8 mouse cellular contexts compared by ENCODE assay signal in the genomic region with DNA sequence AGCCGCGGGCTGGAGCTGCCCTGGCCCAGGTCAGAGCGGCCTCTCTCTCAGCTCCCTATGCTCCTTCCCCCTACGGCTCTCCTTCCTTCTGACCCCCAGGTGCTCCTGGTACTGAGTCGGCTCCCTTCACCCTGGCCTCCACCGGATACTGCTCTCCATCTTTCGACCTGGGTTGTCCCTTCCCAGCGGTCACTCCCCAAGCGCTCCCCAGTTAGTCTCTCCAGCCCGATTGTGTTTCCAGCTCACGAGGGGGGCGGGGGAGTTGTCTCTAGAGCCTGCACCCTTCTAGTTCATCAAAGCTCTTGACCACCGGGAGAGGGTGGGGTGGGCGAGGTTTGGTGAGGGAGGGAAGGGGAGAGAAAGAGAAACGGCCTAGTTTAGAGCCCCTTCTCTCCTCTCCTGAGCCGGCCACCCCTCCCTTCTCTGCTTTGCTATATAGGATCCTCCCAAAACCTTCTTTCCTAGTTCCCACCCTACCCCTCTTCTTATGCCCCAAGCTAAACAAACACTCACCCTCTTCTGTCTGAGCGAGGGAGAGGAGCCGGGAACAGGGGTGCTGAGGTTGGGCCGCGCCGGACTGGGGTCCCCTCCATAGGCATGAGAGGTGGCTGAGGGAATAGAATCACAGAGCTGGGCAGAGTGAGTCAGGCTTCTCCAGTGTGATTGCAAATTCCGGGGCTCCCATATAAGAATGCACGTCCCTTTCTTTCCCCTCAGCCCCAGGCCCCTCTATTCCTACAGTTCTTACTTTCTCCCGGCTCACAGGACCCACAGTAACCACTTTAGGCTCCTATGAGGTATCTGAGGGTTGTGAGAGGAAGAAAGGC. TPM values are rescaled to one million over a fixed set of nuclear protein-coding genes. Genes with fewer than 3 reads are reported as not detected.
DNase-seq lines count a peak whose midpoint lies in the region; ATAC-seq lines count a peak whose summit lies in the region.

No protein-coding gene starts in this region.

- H3K9me3 ChIP-seq in lung, embryonic 15.5 days = no peaks in the 10 kb centered on the region
- H3K9me3 ChIP-seq in forebrain, embryonic 12.5 days = no peaks in the 10 kb centered on the region
- no peaks in the 10 kb centered on the region for H3K9me3 ChIP-seq in liver, embryonic 11.5 days (ENCODE audit: control insufficient read depth, low read length)
- H3K9me3 ChIP-seq in stomach, embryonic 16.5 days (replicated peaks; ENCODE audit: control insufficient read depth, low read length) = no peaks in the 10 kb centered on the region

- H3K4me2 ChIP-seq in lung, embryonic 15.5 days = peak overlapping the region; percentile 95
- H3K4me2 ChIP-seq in forebrain, embryonic 12.5 days = peak overlapping the region; percentile 90
- peak overlapping the region; percentile 59 for H3K4me2 ChIP-seq in liver, embryonic 11.5 days
- H3K4me2 ChIP-seq in stomach, embryonic 16.5 days (ENCODE audit: low read depth, low read length) = peak overlapping the region; percentile 93

- peak; percentile 45 to 56 for DNase-seq in cerebellum, adult 18-20 months
- DNase-seq in cerebellum, adult 9-10 months = no peak
- DNase-seq in lung, postnatal 25 days (ENCODE audit: low spot score) = no peak
- no peak for DNase-seq in liver, embryonic 11.5 days (ENCODE audit: low spot score)

- peaks cover 20% of the 10 kb centered on the region for H3K27me3 ChIP-seq in lung, embryonic 15.5 days
- H3K27me3 ChIP-seq in forebrain, embryonic 12.5 days = peaks cover 24% of the 10 kb centered on the region
- peaks cover 71% of the 10 kb centered on the region for H3K27me3 ChIP-seq in liver, embryonic 11.5 days (replicated peaks; ENCODE audit: control insufficient read depth, insufficient read depth, low read length)
- peaks cover 6% of the 10 kb centered on the region; the same call in 1 of the 2 replicates for H3K27me3 ChIP-seq in stomach, embryonic 16.5 days (ENCODE audit: control insufficient read depth, insufficient read depth, low read length)

- ATAC-seq in lung, embryonic 15.5 days (ENCODE audit: borderline replicate concordance, extremely low read depth, low FRiP score, low TSS enrichment) = peak; percentile 70; the same call in 1 of the 2 replicates
- ATAC-seq in forebrain, embryonic 12.5 days (ENCODE audit: low FRiP score) = peak; percentile 39; the same call in 1 of the 2 replicates
- peak; percentile 20; the same call in 1 of the 2 replicates for ATAC-seq in liver, embryonic 11.5 days (replicated peaks; ENCODE audit: low FRiP score)
- ATAC-seq in stomach, embryonic 16.5 days (ENCODE audit: insufficient read depth, low FRiP score) = peak; percentile 72
- ATAC-seq in monocyte, adult 5-6 weeks (replicated peaks; ENCODE audit: insufficient number of reproducible peaks, low FRiP score, low TSS enrichment, poor library complexity, severe bottlenecking) = no peak

- peak overlapping the region; percentile 75 for H3K4me3 ChIP-seq in lung, embryonic 15.5 days
- peak overlapping the region; percentile 62 for H3K4me3 ChIP-seq in forebrain, embryonic 12.5 days (replicated peaks)
- peak overlapping the region; percentile 49 for H3K4me3 ChIP-seq in liver, embryonic 11.5 days (ENCODE audit: low read depth, low read length)
- peak overlapping the region; percentile 72 for H3K4me3 ChIP-seq in stomach, embryonic 16.5 days (replicated peaks; ENCODE audit: low read length)

- no peaks in the 10 kb centered on the region for H3K36me3 ChIP-seq in lung, embryonic 15.5 days
- H3K36me3 ChIP-seq in forebrain, embryonic 12.5 days (replicated peaks) = no peaks in the 10 kb centered on the region
- no peaks in the 10 kb centered on the region for H3K36me3 ChIP-seq in liver, embryonic 11.5 days (ENCODE audit: control insufficient read depth, insufficient read depth, low read length)
- no peaks in the 10 kb centered on the region for H3K36me3 ChIP-seq in stomach, embryonic 16.5 days (ENCODE audit: control insufficient read depth, insufficient read depth, low read length)

- H3K4me1 ChIP-seq in lung, embryonic 15.5 days = peaks cover 19% of the 10 kb centered on the region
- peaks cover 20% of the 10 kb centered on the region for H3K4me1 ChIP-seq in forebrain, embryonic 12.5 days
- peaks cover 4% of the 10 kb centered on the region for H3K4me1 ChIP-seq in liver, embryonic 11.5 days (replicated peaks; ENCODE audit: control insufficient read depth, insufficient read depth, low read length)
- H3K4me1 ChIP-seq in stomach, embryonic 16.5 days (ENCODE audit: control insufficient read depth, insufficient read depth, low read length) = peaks cover 11% of the 10 kb centered on the region

- H3K9ac ChIP-seq in lung, embryonic 15.5 days = peak overlapping the region; percentile 59
- H3K9ac ChIP-seq in forebrain, embryonic 12.5 days = peak overlapping the region; percentile 76
- H3K9ac ChIP-seq in liver, embryonic 11.5 days (ENCODE audit: low read depth, low read length) = 0 out of 2 replicates have a peak overlapping the region, but pooled peaks have one; percentile 3
- peak overlapping the region; percentile 76 for H3K9ac ChIP-seq in stomach, embryonic 16.5 days (ENCODE audit: low read length)

- 0 out of 2 replicates have a peak overlapping the region, but pooled peaks have one; percentile 17 for H3K27ac ChIP-seq in lung, embryonic 15.5 days
- H3K27ac ChIP-seq in forebrain, embryonic 12.5 days = peak overlapping the region; percentile 66
- H3K27ac ChIP-seq in liver, embryonic 11.5 days (ENCODE audit: low read depth, low read length) = no peak overlapping the region
- H3K27ac ChIP-seq in stomach, embryonic 16.5 days (ENCODE audit: low read length) = peak overlapping the region; percentile 7

- 4% methylated on average over 24 of the region's 24 CpGs for WGBS in lung, embryonic 15.5 days
- WGBS in forebrain, embryonic 12.5 days = under 1% methylated on average over 22 of the region's 24 CpGs
- WGBS in liver, embryonic 11.5 days = 5% methylated on average over 24 of the region's 24 CpGs
- 3% methylated on average over 21 of the region's 24 CpGs for WGBS in stomach, embryonic 16.5 days

RNA-seq across cellular contexts. Expression of a gene that starts 0.8 kb away (rescaled TPM):
- 7.8 and 9.1 TPM in 2 replicates for polyA plus RNA-seq in lung, embryonic 15.5 days (2015; fragmentation: Nextera tagmentation; extraction: Ambion mirVana)
- 27.2 and 29.9 TPM in 2 replicates for polyA plus RNA-seq in forebrain, embryonic 12.5 days (2016; fragmentation: Nextera tagmentation; extraction: Ambion mirVana)
- 4.1 and 5.6 TPM in 2 replicates for polyA plus RNA-seq in liver, embryonic 11.5 days (2014; fragmentation: Nextera tagmentation; extraction: Ambion mirVana)
- polyA plus RNA-seq in stomach, embryonic 16.5 days (2015; fragmentation: Nextera tagmentation; extraction: Ambion mirVana) = 14.4 and 15.4 TPM in 2 replicates
- total RNA-seq in monocyte, adult 5-6 weeks (2017) = 0.49 to 0.96 TPM (median 0.67 TPM) in 3 replicates

RNA-seq across cellular contexts. Expression of a gene that starts 8.7 kb away (rescaled TPM):
- 0.44 and 0.77 TPM in 2 replicates for polyA plus RNA-seq in lung, embryonic 15.5 days (2015; fragmentation: Nextera tagmentation; extraction: Ambion mirVana)
- polyA plus RNA-seq in forebrain, embryonic 12.5 days (2016; fragmentation: Nextera tagmentation; extraction: Ambion mirVana) = 0.23 and 0.37 TPM in 2 replicates
- 0.36 and 0.53 TPM in 2 replicates for polyA plus RNA-seq in liver, embryonic 11.5 days (2014; fragmentation: Nextera tagmentation; extraction: Ambion mirVana)
- 0.86 and 1.1 TPM in 2 replicates for polyA plus RNA-seq in stomach, embryonic 16.5 days (2015; fragmentation: Nextera tagmentation; extraction: Ambion mirVana)
- total RNA-seq in monocyte, adult 5-6 weeks (2017) = not detected in 3 replicates

RNA-seq across cellular contexts. Expression of a gene that starts 36.1 kb away (rescaled TPM):
- 5.8 and 6.7 TPM in 2 replicates for polyA plus RNA-seq in lung, embryonic 15.5 days (2015; fragmentation: Nextera tagmentation; extraction: Ambion mirVana)
- polyA plus RNA-seq in forebrain, embryonic 12.5 days (2016; fragmentation: Nextera tagmentation; extraction: Ambion mirVana) = 4.1 and 4.5 TPM in 2 replicates
- 4.7 and 6.2 TPM in 2 replicates for polyA plus RNA-seq in liver, embryonic 11.5 days (2014; fragmentation: Nextera tagmentation; extraction: Ambion mirVana)
- 15.8 and 21.8 TPM in 2 replicates for polyA plus RNA-seq in stomach, embryonic 16.5 days (2015; fragmentation: Nextera tagmentation; extraction: Ambion mirVana)
- total RNA-seq in monocyte, adult 5-6 weeks (2017) = not detected in 3 replicates

RNA-seq across cellular contexts. Expression of a gene that starts 49.1 kb away (rescaled TPM):
- 427 and 444 TPM in 2 replicates for polyA plus RNA-seq in lung, embryonic 15.5 days (2015; fragmentation: Nextera tagmentation; extraction: Ambion mirVana)
- 192 and 207 TPM in 2 replicates for polyA plus RNA-seq in forebrain, embryonic 12.5 days (2016; fragmentation: Nextera tagmentation; extraction: Ambion mirVana)
- 197 and 222 TPM in 2 replicates for polyA plus RNA-seq in liver, embryonic 11.5 days (2014; fragmentation: Nextera tagmentation; extraction: Ambion mirVana)
- 391 and 420 TPM in 2 replicates for polyA plus RNA-seq in stomach, embryonic 16.5 days (2015; fragmentation: Nextera tagmentation; extraction: Ambion mirVana)
- 134 to 144 TPM (median 142 TPM) in 3 replicates for total RNA-seq in monocyte, adult 5-6 weeks (2017)

Comparison
In these comparisons a context has a peak if more than half of its experiments do, and no peak if none do; other contexts are left out.
1. DNase-seq: peak in cerebellum, adult 18-20 months (2 of 2); none in cerebellum, adult 9-10 months (single experiment), lung, postnatal 25 days (single experiment) and liver, embryonic 11.5 days (single experiment).
2. H3K9ac ChIP-seq: peak in every context shown above with its lines; median percentile 76 in forebrain, embryonic 12.5 days; 76 in stomach, embryonic 16.5 days; 59 in lung, embryonic 15.5 days; 3 in liver, embryonic 11.5 days.
3. Peak in every context shown above with its lines, with median percentiles within 50 percentile points of each other: H3K4me2 ChIP-seq and H3K4me3 ChIP-seq.